Mouse (Mus musculus) hindbrain, embryonic 14.5 days (tissue): ENCODE measurements around the gene Lclat1. TPM values are rescaled to one million over a fixed set of nuclear protein-coding genes. Genes with fewer than 3 reads are reported as not detected.

Source experiments
- ATAC-seq: fragments of 200-750 bp; cut with Nextera tagmentation; 2 replicates; pipeline ENCODE4 v1.8.0; 2017; ENCODE audit warnings: moderate number of reproducible peaks, mild to moderate bottlenecking, moderate TSS enrichment, moderate library complexity; ENCODE audit not compliant: low FRiP score
- DNase-seq: peaks from one replicate; pipeline ENCODE4 v3.0.0-alpha.2; 2015; ENCODE audit warnings: low spot score
- H3K27ac ChIP-seq: fragments of 300-500 bp; sonication (generic); 2 replicates; pipeline ENCODE4 v1.5.1; 2014; ENCODE audit warnings: mild to moderate bottlenecking, moderate library complexity
- H3K27me3 ChIP-seq: fragments of 300-500 bp; sonication (generic); 2 replicates; pipeline ENCODE4 v1.6.1; 2014; ENCODE audit warnings: mild to moderate bottlenecking, low read length, mixed read lengths; ENCODE audit not compliant: control insufficient read depth, insufficient read depth
- H3K36me3 ChIP-seq: fragments of 300-500 bp; sonication (generic); replicated peaks from 2 replicates; pipeline ENCODE4 v1.6.1; 2014; ENCODE audit not compliant: control insufficient read depth, insufficient read depth
- H3K4me1 ChIP-seq: fragments of 300-500 bp; sonication (generic); replicated peaks from 2 replicates; pipeline ENCODE4 v1.6.1; 2014; ENCODE audit warnings: antibody characterized with exemption, low read length, mixed read lengths; ENCODE audit not compliant: control insufficient read depth, insufficient read depth
- H3K4me2 ChIP-seq: fragments of 300-500 bp; sonication (generic); replicated peaks from 2 replicates; pipeline ENCODE4 v1.6.1; 2014; ENCODE audit warnings: mild to moderate bottlenecking, moderate library complexity
- H3K4me3 ChIP-seq: fragments of 300-500 bp; sonication (generic); replicated peaks from 2 replicates; pipeline ENCODE4 v1.5.1; 2014; ENCODE audit warnings: mild to moderate bottlenecking, low read length
- H3K9ac ChIP-seq: fragments of 300-500 bp; sonication (generic); 2 replicates; pipeline ENCODE4 v1.6.1; 2014
- H3K9me3 ChIP-seq: fragments of 300-500 bp; sonication (generic); 2 replicates; pipeline ENCODE4 v1.6.1; 2016; ENCODE audit warnings: low read length; ENCODE audit not compliant: control insufficient read depth
- WGBS: fragments of 180-500 bp; shearing (Covaris S2); extraction: QIAGEN DNeasy Blood & Tissue Kit; methylation state at CpG from one replicate; pipeline ENCODE4 v1.1.7; 2014; 5-methylcytosine and 5-hydroxymethylcytosine counted together
- polyA plus RNA-seq: library from polyadenylated mRNA; unstranded; fragments of >200 nt; fragmentation: Nextera tagmentation; extraction: Ambion mirVana; gene quantifications from 2 replicates; pipeline ENCODE4 v1.2.1, GENCODE M21; 2014

Gene Lclat1
- polyA plus RNA-seq, 1 experiment from 2014 or later = 21.2 TPM

DNA sequence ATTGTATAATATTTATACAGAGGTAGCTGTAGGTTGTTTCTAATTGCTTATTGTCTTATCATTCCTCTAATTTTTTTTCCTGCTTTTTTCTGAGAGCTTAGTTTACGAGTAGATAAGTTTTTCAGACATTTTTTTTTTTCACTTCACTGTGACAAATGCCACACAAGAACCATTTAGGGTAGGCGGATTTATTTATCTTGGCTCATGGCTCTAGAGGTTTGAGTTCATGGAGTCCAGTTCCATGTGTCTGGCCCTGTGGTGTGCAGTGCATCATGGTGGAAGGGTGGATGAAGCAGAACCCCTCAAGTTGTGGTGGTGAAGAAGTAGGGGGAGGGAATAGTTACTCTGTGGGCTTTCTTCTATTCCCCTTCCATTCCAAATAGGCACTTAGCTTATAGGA is 13.9 kb downstream of the Lclat1 start:
- no peaks in the 10 kb centered on the region for H3K4me1 ChIP-seq
- 92% methylated on average over 2 of the region's 2 CpGs for WGBS
- H3K36me3 ChIP-seq = no peaks in the 10 kb centered on the region

GRCm38 (mm10) chr17:73126349-73126748 is 18.6 kb downstream of the Lclat1 start:
- Histone ChIP-seq H3K27ac (no peak overlapping the region), H3K4me3 (no peak overlapping the region), H3K9me3 (no peaks in the 10 kb centered on the region), H3K36me3 (no peaks in the 10 kb centered on the region), H3K4me1 (no peaks in the 10 kb centered on the region), H3K27me3 (no peaks in the 10 kb centered on the region), H3K9ac (no peak overlapping the region), H3K4me2 (no peak overlapping the region)
- 87% methylated on average over 2 of the region's 2 CpGs for WGBS
- DNase-seq (no peak), ATAC-seq (no peak)

More for the DNA sequence above, 13.9 kb downstream of the Lclat1 start:
- Histone ChIP-seq H3K27ac (no peak overlapping the region), H3K9me3 (no peaks in the 10 kb centered on the region), H3K4me2 (no peak overlapping the region), H3K27me3 (no peaks in the 10 kb centered on the region), H3K9ac (no peak overlapping the region), H3K4me3 (no peak overlapping the region)
- no peak for ATAC-seq
- no peak for DNase-seq

- Histone ChIP-seq H3K36me3 (no peaks in the 10 kb centered on the region), H3K4me1 (no peaks in the 10 kb centered on the region), H3K27ac (no peak overlapping the region), H3K4me2 (no peak overlapping the region), H3K27me3 (no peaks in the 10 kb centered on the region), H3K9me3 (no peaks in the 10 kb centered on the region), H3K4me3 (no peak overlapping the region), H3K9ac (no peak overlapping the region)
- DNase-seq = no peak
- ATAC-seq = no peak
These were observed 19.1 kb downstream of the Lclat1 start for GRCm38 (mm10) chr17:73126903-73127302.

DNA sequence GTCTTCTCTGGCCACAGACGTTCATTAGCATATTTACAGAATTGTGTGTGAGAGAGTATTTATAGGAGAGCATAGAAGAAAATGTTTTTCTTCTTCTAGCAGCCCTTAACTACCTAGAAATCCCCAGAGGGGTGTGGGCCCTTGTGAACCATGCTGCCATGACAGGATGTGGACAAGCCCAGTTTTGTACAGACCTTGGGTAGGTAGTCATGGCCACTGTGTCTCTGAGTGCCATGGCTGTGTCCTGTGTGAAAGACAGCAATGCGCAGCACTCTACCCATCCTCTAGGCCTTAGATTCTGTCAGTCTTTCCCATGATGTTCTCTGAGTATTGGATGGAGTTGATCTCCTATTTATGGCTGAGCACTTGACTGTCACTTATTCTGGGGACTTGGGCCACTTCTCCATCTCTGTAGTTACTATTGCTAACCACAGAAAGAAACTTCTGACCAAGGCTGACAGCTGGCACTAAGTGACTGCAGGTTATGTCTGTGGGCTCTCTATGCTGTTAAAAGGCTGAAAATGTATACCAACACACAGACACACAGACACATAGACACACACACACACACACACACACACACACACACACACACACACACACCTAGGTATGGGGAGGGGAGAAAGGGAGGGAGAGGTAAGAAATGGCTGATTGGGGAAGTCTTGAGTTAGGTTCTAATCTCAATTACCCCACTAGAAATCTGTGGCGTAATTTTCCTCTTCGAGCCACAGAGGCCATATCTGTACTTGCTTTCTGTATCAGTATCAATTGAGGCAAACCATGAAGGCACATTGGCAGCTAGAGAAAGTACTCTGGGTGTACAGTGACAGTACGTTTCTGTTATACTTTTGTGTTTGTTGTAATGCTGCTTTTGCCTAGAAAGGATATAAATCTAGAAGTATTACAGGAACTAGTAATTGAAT is 29.0 kb downstream of the Lclat1 start:
- Histone ChIP-seq H3K4me2 (no peak overlapping the region), H3K27ac (no peak overlapping the region), H3K4me1 (no peaks in the 10 kb centered on the region), H3K9ac (no peak overlapping the region), H3K9me3 (no peaks in the 10 kb centered on the region), H3K36me3 (no peaks in the 10 kb centered on the region), H3K27me3 (no peaks in the 10 kb centered on the region), H3K4me3 (no peak overlapping the region)
- 90% methylated on average over 5 of the region's 5 CpGs for WGBS
- ATAC-seq = no peak
- no peak for DNase-seq

GRCm38 (mm10) chr17:73138217-73138616 is 30.4 kb downstream of the Lclat1 start:
- no peak overlapping the region for H3K9ac ChIP-seq
- 95% methylated on average over 3 of the region's 3 CpGs for WGBS
- H3K4me3 ChIP-seq = no peak overlapping the region
- no peaks in the 10 kb centered on the region for H3K36me3 ChIP-seq
- no peaks in the 10 kb centered on the region for H3K27me3 ChIP-seq
- DNase-seq (no peak), ATAC-seq (no peak)
- no peaks in the 10 kb centered on the region for H3K9me3 ChIP-seq
- no peaks in the 10 kb centered on the region for H3K4me1 ChIP-seq
- no peak overlapping the region for H3K27ac ChIP-seq
- no peak overlapping the region for H3K4me2 ChIP-seq

DNA sequence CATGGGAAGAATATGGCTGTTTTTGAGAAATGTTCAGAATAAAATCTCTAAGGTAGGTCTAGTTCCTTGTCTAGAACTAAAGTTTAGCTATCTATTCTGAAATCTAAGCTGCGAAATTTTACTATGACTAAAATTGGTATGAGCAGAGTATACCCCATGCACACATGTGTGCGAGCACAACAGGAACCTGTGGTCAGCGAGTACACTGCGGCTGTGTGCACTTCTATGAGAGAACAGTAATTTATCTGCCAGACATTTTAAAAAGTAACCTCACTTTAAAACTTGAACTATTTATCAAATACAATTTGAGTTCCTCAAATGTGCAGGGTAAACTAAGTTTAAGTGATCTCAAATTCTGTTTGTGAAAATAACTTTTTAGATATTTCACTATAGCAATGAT is 34.2 kb downstream of the Lclat1 start:
- Histone ChIP-seq H3K4me2 (no peak overlapping the region), H3K36me3 (no peaks in the 10 kb centered on the region), H3K27me3 (no peaks in the 10 kb centered on the region), H3K4me1 (no peaks in the 10 kb centered on the region), H3K4me3 (no peak overlapping the region), H3K9ac (no peak overlapping the region), H3K27ac (no peak overlapping the region), H3K9me3 (no peaks in the 10 kb centered on the region)
- DNase-seq = no peak
- WGBS = 95% methylated on average over 4 of the region's 4 CpGs
- no peak for ATAC-seq

GRCm38 (mm10) chr17:73142445-73142844 is 34.7 kb downstream of the Lclat1 start:
- Histone ChIP-seq H3K4me3 (no peak overlapping the region), H3K4me1 (no peaks in the 10 kb centered on the region), H3K27me3 (no peaks in the 10 kb centered on the region), H3K36me3 (no peaks in the 10 kb centered on the region), H3K4me2 (no peak overlapping the region), H3K27ac (no peak overlapping the region), H3K9ac (no peak overlapping the region), H3K9me3 (no peaks in the 10 kb centered on the region)
- DNase-seq (no peak), ATAC-seq (no peak)
- WGBS = 92% methylated on average over 2 of the region's 2 CpGs

GRCm38 (mm10) chr17:73145426-73145825 is 37.6 kb downstream of the Lclat1 start:
- Histone ChIP-seq H3K4me2 (no peak overlapping the region), H3K4me1 (no peaks in the 10 kb centered on the region), H3K27me3 (no peaks in the 10 kb centered on the region), H3K9ac (no peak overlapping the region), H3K9me3 (no peaks in the 10 kb centered on the region), H3K4me3 (no peak overlapping the region), H3K36me3 (no peaks in the 10 kb centered on the region), H3K27ac (no peak overlapping the region)
- no peak for DNase-seq
- WGBS = 89% methylated on average over 2 of the region's 2 CpGs
- no peak for ATAC-seq

- ATAC-seq = no peak
- H3K9me3 ChIP-seq = no peaks in the 10 kb centered on the region
- H3K9ac ChIP-seq = no peak overlapping the region
- H3K4me2 ChIP-seq = no peak overlapping the region
- no peaks in the 10 kb centered on the region for H3K4me1 ChIP-seq
- WGBS = 86% methylated on average over 2 of the region's 2 CpGs
- no peak overlapping the region for H3K27ac ChIP-seq
- no peak for DNase-seq
- H3K27me3 ChIP-seq = no peaks in the 10 kb centered on the region
- no peak overlapping the region for H3K4me3 ChIP-seq
- H3K36me3 ChIP-seq = no peaks in the 10 kb centered on the region
These were observed 40.8 kb downstream of the Lclat1 start for GRCm38 (mm10) chr17:73148607-73149006.
